Comparison of ENCODE assay signal across 8 mouse cellular contexts in the genomic region with DNA sequence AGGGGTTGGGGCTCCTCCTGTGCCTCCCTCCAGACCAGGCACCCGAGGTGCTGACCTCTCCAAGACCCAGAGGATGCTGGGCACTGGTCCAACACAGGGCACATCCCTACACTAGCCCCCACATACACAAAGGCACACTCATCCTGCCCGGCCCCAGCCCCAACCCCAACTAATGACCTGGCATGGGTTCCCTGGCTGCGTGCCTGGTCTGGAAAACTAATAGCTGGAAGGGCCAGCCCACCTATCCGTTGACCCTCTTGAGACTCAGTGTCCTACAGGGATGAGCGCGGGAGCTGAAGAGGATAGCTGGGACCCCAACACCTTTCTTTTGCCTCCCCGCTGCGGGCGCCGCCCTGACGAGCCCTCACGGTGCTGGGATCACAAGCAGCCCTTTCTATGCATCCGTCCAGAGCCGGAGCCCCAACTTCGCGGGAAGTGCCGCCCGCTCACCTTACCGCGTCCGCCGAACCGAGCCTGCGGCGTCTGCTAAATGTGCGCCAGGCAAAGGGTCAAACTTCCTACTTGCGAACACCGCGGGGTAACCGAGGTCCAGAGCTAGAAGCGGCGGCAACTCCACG. TPM values are rescaled to one million over a fixed set of nuclear protein-coding genes. Genes with fewer than 3 reads are reported as not detected.
DNase-seq lines count a peak whose midpoint lies in the region; ATAC-seq and TF ChIP-seq lines count a peak whose summit lies in the region.

No protein-coding gene starts in this region.

- peaks cover 41% of the 10 kb centered on the region for H3K27me3 ChIP-seq in heart, embryonic 11.5 days (ENCODE audit: control insufficient read depth, insufficient read depth, low read length)
- peaks cover 38% of the 10 kb centered on the region for H3K27me3 ChIP-seq in G1E (ENCODE audit: insufficient read depth, low read length)
- H3K27me3 ChIP-seq in forebrain, embryonic 11.5 days (ENCODE audit: control insufficient read depth, insufficient read depth, low read length) = peaks cover 33% of the 10 kb centered on the region
- H3K27me3 ChIP-seq in limb, embryonic 13.5 days = peaks cover 55% of the 10 kb centered on the region
- H3K27me3 ChIP-seq in stomach, postnatal 0 days (ENCODE audit: control insufficient read depth, insufficient read depth, low read length) = 0 out of 2 replicates have a peak, but pooled peaks cover 4% of the 10 kb centered on the region
- peaks cover 13% of the 10 kb centered on the region for H3K27me3 ChIP-seq in thymus, adult 2 months (ENCODE audit: control insufficient read depth, insufficient read depth, low read length)

- H3K27ac ChIP-seq in heart, embryonic 11.5 days (ENCODE audit: low read depth, low read length) = no peak overlapping the region
- no peak overlapping the region for H3K27ac ChIP-seq in forebrain, embryonic 11.5 days (ENCODE audit: low read depth, low read length)
- no peak overlapping the region for H3K27ac ChIP-seq in limb, embryonic 13.5 days
- no peak overlapping the region for H3K27ac ChIP-seq in stomach, postnatal 0 days (replicated peaks)
- no peak overlapping the region for H3K27ac ChIP-seq in thymus, adult 2 months (ENCODE audit: control insufficient read depth, insufficient read depth, low read length)

- no peaks in the 10 kb centered on the region for H3K9me3 ChIP-seq in heart, embryonic 11.5 days (replicated peaks; ENCODE audit: control insufficient read depth, low read length)
- H3K9me3 ChIP-seq in G1E (replicated peaks) = peaks cover 5% of the 10 kb centered on the region
- H3K9me3 ChIP-seq in forebrain, embryonic 11.5 days (ENCODE audit: control insufficient read depth, low read length) = no peaks in the 10 kb centered on the region
- no peaks in the 10 kb centered on the region for H3K9me3 ChIP-seq in limb, embryonic 13.5 days
- H3K9me3 ChIP-seq in stomach, postnatal 0 days (ENCODE audit: control insufficient read depth, low read length) = no peaks in the 10 kb centered on the region

- peak overlapping the region; percentile 52 for H3K4me3 ChIP-seq in heart, embryonic 11.5 days (ENCODE audit: low read depth, low read length)
- H3K4me3 ChIP-seq in G1E (ENCODE audit: low read depth, low read length) = peak overlapping the region; percentile 38; the same call in 1 of the 2 replicates
- H3K4me3 ChIP-seq in forebrain, embryonic 11.5 days (ENCODE audit: low read depth, low read length) = peak overlapping the region; percentile 25
- H3K4me3 ChIP-seq in limb, embryonic 13.5 days = peak overlapping the region; percentile 47
- H3K4me3 ChIP-seq in stomach, postnatal 0 days (ENCODE audit: low read depth, low read length) = peak overlapping the region; percentile 36
- H3K4me3 ChIP-seq in thymus, adult 2 months (ENCODE audit: control insufficient read depth, insufficient read depth, low read length) = no peak overlapping the region

- peak overlapping the region; percentile 78 for H3K4me2 ChIP-seq in heart, embryonic 11.5 days
- peak overlapping the region; percentile 48 for H3K4me2 ChIP-seq in forebrain, embryonic 11.5 days (ENCODE audit: low read depth, low read length, severe bottlenecking)
- peak overlapping the region; percentile 80 for H3K4me2 ChIP-seq in limb, embryonic 13.5 days (replicated peaks)
- peak overlapping the region; percentile 69 for H3K4me2 ChIP-seq in stomach, postnatal 0 days (replicated peaks; ENCODE audit: low read depth)

- WGBS in heart, embryonic 11.5 days (ENCODE audit: insufficient replicate concordance) = under 1% methylated on average over 33 of the region's 33 CpGs
- 2% methylated on average over 33 of the region's 33 CpGs for WGBS in forebrain, embryonic 11.5 days
- WGBS in limb, embryonic 13.5 days = under 1% methylated on average over 33 of the region's 33 CpGs
- under 1% methylated on average over 33 of the region's 33 CpGs for WGBS in stomach, postnatal 0 days
- 3% methylated on average over 33 of the region's 33 CpGs for WGBS in thymus, adult 2 months

- H3K4me1 ChIP-seq in heart, embryonic 11.5 days (ENCODE audit: control insufficient read depth, insufficient read depth, low read length) = peaks cover 13% of the 10 kb centered on the region
- peaks cover 45% of the 10 kb centered on the region for H3K4me1 ChIP-seq in G1E (ENCODE audit: insufficient read depth, low read depth, low read length)
- peaks cover 9% of the 10 kb centered on the region; the same call in 1 of the 2 replicates for H3K4me1 ChIP-seq in forebrain, embryonic 11.5 days (replicated peaks; ENCODE audit: control insufficient read depth, insufficient read depth, low read length)
- H3K4me1 ChIP-seq in limb, embryonic 13.5 days = peaks cover 15% of the 10 kb centered on the region
- no peaks in the 10 kb centered on the region for H3K4me1 ChIP-seq in stomach, postnatal 0 days (replicated peaks; ENCODE audit: control insufficient read depth, insufficient read depth)
- no peaks in the 10 kb centered on the region for H3K4me1 ChIP-seq in thymus, adult 2 months (replicated peaks; ENCODE audit: control insufficient read depth, insufficient read depth, low read length)

- ATAC-seq in heart, embryonic 11.5 days (replicated peaks; ENCODE audit: insufficient number of reproducible peaks, low FRiP score, low TSS enrichment) = no peak
- no peak for ATAC-seq in G1E (ENCODE audit: extremely low read depth, insufficient number of reproducible peaks, low FRiP score, poor library complexity, severe bottlenecking)
- ATAC-seq in forebrain, embryonic 11.5 days (replicated peaks; ENCODE audit: low FRiP score) = no peak
- ATAC-seq in limb, embryonic 13.5 days (ENCODE audit: low FRiP score, low read depth) = 0 out of 2 replicates have a peak, but pooled peaks have one; percentile 25
- peak; percentile 24; the same call in 1 of the 2 replicates for ATAC-seq in stomach, postnatal 0 days (ENCODE audit: low FRiP score, low TSS enrichment)

- H3K36me3 ChIP-seq in heart, embryonic 11.5 days (ENCODE audit: control insufficient read depth, insufficient read depth, low read length) = no peaks in the 10 kb centered on the region
- H3K36me3 ChIP-seq in G1E (replicated peaks) = peaks cover 5% of the 10 kb centered on the region
- no peaks in the 10 kb centered on the region for H3K36me3 ChIP-seq in forebrain, embryonic 11.5 days (ENCODE audit: control insufficient read depth, insufficient read depth, low read length)
- no peaks in the 10 kb centered on the region for H3K36me3 ChIP-seq in limb, embryonic 13.5 days
- H3K36me3 ChIP-seq in stomach, postnatal 0 days (ENCODE audit: control insufficient read depth, insufficient read depth, low read length) = no peaks in the 10 kb centered on the region
- no peaks in the 10 kb centered on the region for H3K36me3 ChIP-seq in thymus, adult 2 months (ENCODE audit: control insufficient read depth, insufficient read depth, low read length)

- no peak for TF ChIP-seq CTCF in G1E (IDR thresholded peaks at IDR 0.05; ENCODE audit: low read depth, low read length)
- TF ChIP-seq CTCF in stomach, postnatal 0 days (IDR thresholded peaks at IDR 0.05; ENCODE audit: low read depth) = no peak
- no peak for TF ChIP-seq CTCF in thymus, adult 2 months (IDR thresholded peaks at IDR 0.05; ENCODE audit: borderline replicate concordance, control insufficient read depth, extremely low read depth, insufficient read depth, low read length, poor library complexity)

- TF ChIP-seq EP300 in stomach, postnatal 0 days (optimal IDR thresholded peaks at IDR 0.05) = no peak

- H3K9ac ChIP-seq in heart, embryonic 11.5 days (ENCODE audit: low read depth, low read length) = peak overlapping the region; percentile 30; the same call in 1 of the 2 replicates
- H3K9ac ChIP-seq in forebrain, embryonic 11.5 days (ENCODE audit: low read length) = no peak overlapping the region
- peak overlapping the region; percentile 58 for H3K9ac ChIP-seq in limb, embryonic 13.5 days
- peak overlapping the region; percentile 18; the same call in 1 of the 2 replicates for H3K9ac ChIP-seq in stomach, postnatal 0 days (ENCODE audit: low read length)

- no peak for TF ChIP-seq POLR2A in thymus, adult 2 months (IDR thresholded peaks at IDR 0.05; ENCODE audit: control insufficient read depth, extremely low read depth, insufficient read depth, low read length, poor library complexity)

- DNase-seq in heart, adult 9 months (ENCODE audit: low spot score in 2 of 2) = no peak
- no peak for DNase-seq in G1E (ENCODE audit: low spot score)
- no peak for DNase-seq in forebrain, embryonic 11.5 days (ENCODE audit: low spot score)
- peak; percentile 24 for DNase-seq in stomach, postnatal 0 days (ENCODE audit: low spot score)
- DNase-seq in urinary bladder, postnatal 14 days (ENCODE audit: low spot score) = no peak
- DNase-seq in thymus, adult 2 months = no peak

RNA-seq across cellular contexts. Expression of a gene that starts 1.1 kb away (rescaled TPM):
- polyA plus RNA-seq in heart, embryonic 11.5 days (2014; fragmentation: Nextera tagmentation; extraction: Ambion mirVana) = 0.14 and 0.25 TPM in 2 replicates
- total RNA-seq in G1E (2014; fragmentation: Nextera tagmentation) = not detected in 2 replicates
- total RNA-seq in G1E (2017) = 0.06 TPM in 1 of 2 replicates, not detected in the other
- 0.03 and 0.07 TPM in 2 replicates for polyA plus RNA-seq in G1E (2012)
- not detected in 2 replicates for polyA plus RNA-seq in forebrain, embryonic 11.5 days (2014; fragmentation: Nextera tagmentation; extraction: Ambion mirVana)
- polyA plus RNA-seq in limb, embryonic 13.5 days (2015; fragmentation: Nextera tagmentation; extraction: Ambion mirVana) = 0.19 and 0.31 TPM in 2 replicates
- polyA plus RNA-seq in stomach, postnatal 0 days (2015; fragmentation: Nextera tagmentation; extraction: Ambion mirVana) = 0.06 TPM in 1 of 2 replicates, not detected in the other
- polyA plus RNA-seq in thymus, adult 2 months (2012; rRNA removed) = 0.06 and 0.19 TPM in 2 replicates

RNA-seq across cellular contexts. Expression of a gene that starts 6.6 kb away (rescaled TPM):
- 0.34 and 0.42 TPM in 2 replicates for polyA plus RNA-seq in heart, embryonic 11.5 days (2014; fragmentation: Nextera tagmentation; extraction: Ambion mirVana)
- total RNA-seq in G1E (2014; fragmentation: Nextera tagmentation) (0.38 and 1.7 TPM in 2 replicates), G1E (2017) (0.33 TPM in 1 of 2 replicates, not detected in the other)
- 1.1 and 2.7 TPM in 2 replicates for polyA plus RNA-seq in G1E (2012)
- 0.24 and 0.59 TPM in 2 replicates for polyA plus RNA-seq in forebrain, embryonic 11.5 days (2014; fragmentation: Nextera tagmentation; extraction: Ambion mirVana)
- not detected in 2 replicates for polyA plus RNA-seq in limb, embryonic 13.5 days (2015; fragmentation: Nextera tagmentation; extraction: Ambion mirVana)
- not detected in 2 replicates for polyA plus RNA-seq in stomach, postnatal 0 days (2015; fragmentation: Nextera tagmentation; extraction: Ambion mirVana)
- 0.51 and 0.62 TPM in 2 replicates for polyA plus RNA-seq in thymus, adult 2 months (2012; rRNA removed)

RNA-seq across cellular contexts. Expression of a gene that starts 6.6 kb away (rescaled TPM):
- polyA plus RNA-seq in heart, embryonic 11.5 days (2014; fragmentation: Nextera tagmentation; extraction: Ambion mirVana) = 71.2 and 77.1 TPM in 2 replicates
- 116 and 431 TPM in 2 replicates for total RNA-seq in G1E (2014; fragmentation: Nextera tagmentation)
- 41.4 and 42.1 TPM in 2 replicates for total RNA-seq in G1E (2017)
- polyA plus RNA-seq in G1E (2012) = 81.8 and 136 TPM in 2 replicates
- 65.2 and 67.1 TPM in 2 replicates for polyA plus RNA-seq in forebrain, embryonic 11.5 days (2014; fragmentation: Nextera tagmentation; extraction: Ambion mirVana)
- 50.2 and 50.5 TPM in 2 replicates for polyA plus RNA-seq in limb, embryonic 13.5 days (2015; fragmentation: Nextera tagmentation; extraction: Ambion mirVana)
- 25.4 and 29.9 TPM in 2 replicates for polyA plus RNA-seq in stomach, postnatal 0 days (2015; fragmentation: Nextera tagmentation; extraction: Ambion mirVana)
- 133 and 134 TPM in 2 replicates for polyA plus RNA-seq in thymus, adult 2 months (2012; rRNA removed)

RNA-seq across cellular contexts. Expression of a gene that starts 31.8 kb away (rescaled TPM):
- polyA plus RNA-seq in heart, embryonic 11.5 days (2014; fragmentation: Nextera tagmentation; extraction: Ambion mirVana) = 11.0 and 11.7 TPM in 2 replicates
- total RNA-seq in G1E (2014; fragmentation: Nextera tagmentation) (9.1 and 10.8 TPM in 2 replicates), G1E (2017) (4.2 and 9.3 TPM in 2 replicates)
- polyA plus RNA-seq in G1E (2012) = 12.4 and 13.5 TPM in 2 replicates
- polyA plus RNA-seq in forebrain, embryonic 11.5 days (2014; fragmentation: Nextera tagmentation; extraction: Ambion mirVana) = 20.1 and 21.6 TPM in 2 replicates
- 33.4 and 37.6 TPM in 2 replicates for polyA plus RNA-seq in limb, embryonic 13.5 days (2015; fragmentation: Nextera tagmentation; extraction: Ambion mirVana)
- polyA plus RNA-seq in stomach, postnatal 0 days (2015; fragmentation: Nextera tagmentation; extraction: Ambion mirVana) = 20.2 TPM in 2 replicates
- 43.5 and 57.6 TPM in 2 replicates for polyA plus RNA-seq in thymus, adult 2 months (2012; rRNA removed)

RNA-seq across cellular contexts. Expression of a gene that starts 34.3 kb away (rescaled TPM):
- polyA plus RNA-seq in heart, embryonic 11.5 days (2014; fragmentation: Nextera tagmentation; extraction: Ambion mirVana) = 12.7 and 15.2 TPM in 2 replicates
- total RNA-seq in G1E (2014; fragmentation: Nextera tagmentation) (14.6 and 17.3 TPM in 2 replicates), G1E (2017) (2.8 and 3.2 TPM in 2 replicates)
- polyA plus RNA-seq in G1E (2012) = 41.6 and 47.8 TPM in 2 replicates
- 31.4 and 33.1 TPM in 2 replicates for polyA plus RNA-seq in forebrain, embryonic 11.5 days (2014; fragmentation: Nextera tagmentation; extraction: Ambion mirVana)
- 24.8 and 25.4 TPM in 2 replicates for polyA plus RNA-seq in limb, embryonic 13.5 days (2015; fragmentation: Nextera tagmentation; extraction: Ambion mirVana)
- polyA plus RNA-seq in stomach, postnatal 0 days (2015; fragmentation: Nextera tagmentation; extraction: Ambion mirVana) = 12.5 and 13.7 TPM in 2 replicates
- polyA plus RNA-seq in thymus, adult 2 months (2012; rRNA removed) = 80.7 and 82.6 TPM in 2 replicates

Comparison
In these comparisons a context has a peak if more than half of its experiments do, and no peak if none do; other contexts are left out.
1. ATAC-seq: peak in limb, embryonic 13.5 days (single experiment) and stomach, postnatal 0 days (single experiment); none in heart, embryonic 11.5 days (single experiment), G1E (single experiment) and forebrain, embryonic 11.5 days (single experiment).
2. Peak in every context shown above with its lines, with median percentiles within 50 percentile points of each other: H3K4me2 ChIP-seq.